Mouse (Mus musculus): ENCODE data around the gene Ltb4r1.

Ltb4r1 gene

GRCm38 (mm10) chr14:55765696-55766095, at the start of gene Ltb4r1:
Gene Ltb4r1 (plus strand): TSS chr14:55765962.
- no peak for DNase-seq (ENCODE audit: low spot score in 2 of 2)

- DNase-seq (ENCODE audit: low spot score in 2 of 2) = no peak
Measured at GRCm38 (mm10) chr14:55716271-55716670, 49.5 kb upstream of the Ltb4r1 start.

- no peak for DNase-seq (ENCODE audit: low spot score in 2 of 2)
Measured at GRCm38 (mm10) chr14:55716884-55717283, 48.9 kb upstream of the Ltb4r1 start.

GRCm38 (mm10) chr14:55719737-55720136, 46.0 kb upstream of the Ltb4r1 start:
- DNase-seq (ENCODE audit: low spot score in 2 of 2) = no peak

GRCm38 (mm10) chr14:55720666-55721065, 45.1 kb upstream of the Ltb4r1 start:
- no peak for DNase-seq (ENCODE audit: low spot score in 2 of 2)

GRCm38 (mm10) chr14:55721076-55721475, 44.7 kb upstream of the Ltb4r1 start:
- no peak for DNase-seq (ENCODE audit: low spot score in 2 of 2)

- peak; percentile 89 to 94 for DNase-seq (ENCODE audit: low spot score in 2 of 2)
Measured at GRCm38 (mm10) chr14:55721700-55722437, 43.9 kb upstream of the Ltb4r1 start, which contains the start of gene Rabggta. Gene Rabggta (minus strand): TSS chr14:55722263.

GRCm38 (mm10) chr14:55722438-55722945, 43.3 kb upstream of the Ltb4r1 start:
- DNase-seq (ENCODE audit: low spot score in 2 of 2) = no peak

GRCm38 (mm10) chr14:55723433-55723832, 42.3 kb upstream of the Ltb4r1 start:
- no peak for DNase-seq (ENCODE audit: low spot score in 2 of 2)

- peak in 1 of 2 experiments; percentile 42 for DNase-seq (ENCODE audit: low spot score in 2 of 2)
Measured at GRCm38 (mm10) chr14:55724411-55724871, 41.3 kb upstream of the Ltb4r1 start.

GRCm38 (mm10) chr14:55726261-55726660, 39.5 kb upstream of the Ltb4r1 start:
- DNase-seq (ENCODE audit: low spot score in 2 of 2) = no peak

- no peak for DNase-seq (ENCODE audit: low spot score in 2 of 2)
Measured at GRCm38 (mm10) chr14:55727889-55728685, 37.7 kb upstream of the Ltb4r1 start.

- no peak for DNase-seq (ENCODE audit: low spot score in 2 of 2)
Measured at GRCm38 (mm10) chr14:55730116-55730515, 35.6 kb upstream of the Ltb4r1 start.

- no peak for DNase-seq (ENCODE audit: low spot score in 2 of 2)
Measured at GRCm38 (mm10) chr14:55730531-55731032, 35.2 kb upstream of the Ltb4r1 start.

GRCm38 (mm10) chr14:55733889-55734288, 31.9 kb upstream of the Ltb4r1 start:
- no peak for DNase-seq (ENCODE audit: low spot score in 2 of 2)

- no peak for DNase-seq (ENCODE audit: low spot score in 2 of 2)
Measured at GRCm38 (mm10) chr14:55734869-55735268, 30.9 kb upstream of the Ltb4r1 start.

GRCm38 (mm10) chr14:55735334-55735733, 30.4 kb upstream of the Ltb4r1 start:
- DNase-seq (ENCODE audit: low spot score in 2 of 2) = no peak

GRCm38 (mm10) chr14:55735758-55736157, 30.0 kb upstream of the Ltb4r1 start:
- no peak for DNase-seq (ENCODE audit: low spot score in 2 of 2)

- DNase-seq (ENCODE audit: low spot score in 2 of 2) = no peak
Measured at GRCm38 (mm10) chr14:55737086-55737687, 28.6 kb upstream of the Ltb4r1 start.

- DNase-seq (ENCODE audit: low spot score in 2 of 2) = peak; percentile 72 to 82
Measured at GRCm38 (mm10) chr14:55743711-55744110, 22.1 kb upstream of the Ltb4r1 start.

GRCm38 (mm10) chr14:55745180-55745860, 20.4 kb upstream of the Ltb4r1 start, which contains the start of the genes Dhrs1 and Nop9:
Gene Dhrs1 (minus strand): TSS chr14:55745690.
Gene Nop9 (plus strand): TSS chr14:55745693.
- DNase-seq (ENCODE audit: low spot score in 2 of 2) = peak; percentile 79 to 81

Measured in urinary bladder, adult 18-20 months (tissue).